Mouse (Mus musculus) embryonic fibroblast, embryonic 13.5 days (primary cell): ENCODE measurements at regions not wholly inside any gene's neighbourhood (a gene's known extent, or its start where the extent isn't known, plus 50 kb on each side); places are given as distances from the start of the nearest gene placed in this dataset.

Experiments used
- CTCF ChIP-seq: IDR thresholded peaks from 2 replicates; pipeline ENCODE4 v1.5.1; 2011; ENCODE audit warnings: mild to moderate bottlenecking, control low read depth, low read length, moderate library complexity, borderline replicate concordance; ENCODE audit not compliant: insufficient read depth
- POLR2A ChIP-seq: IDR thresholded peaks from 2 replicates; pipeline ENCODE4 v1.6.1; 2011; ENCODE audit warnings: low read depth, mild to moderate bottlenecking, control low read depth, low read length, moderate library complexity

- TF ChIP-seq CTCF: no peak
- no peak for TF ChIP-seq POLR2A
Observed at GRCm38 (mm10) chr13:52154111-52154843, 307.8 kb downstream of the Gadd45g start.
